Mouse (Mus musculus) naive thymus-derived CD4-positive, alpha-beta T cell, adult 5 months (primary cell): ENCODE data around the gene Zdhhc7. TPM values are rescaled to one million over a fixed set of nuclear protein-coding genes. Genes with fewer than 3 reads are reported as not detected.

Experiments
- polyA plus RNA-seq: library from polyadenylated mRNA; unstranded; fragments of 100-300 nt; shearing (Covaris generic); gene quantifications from one replicate; pipeline ENCODE4 v1.2.1, GENCODE M21; 2017

Zdhhc7 gene
- 51.1 TPM for polyA plus RNA-seq

DNA sequence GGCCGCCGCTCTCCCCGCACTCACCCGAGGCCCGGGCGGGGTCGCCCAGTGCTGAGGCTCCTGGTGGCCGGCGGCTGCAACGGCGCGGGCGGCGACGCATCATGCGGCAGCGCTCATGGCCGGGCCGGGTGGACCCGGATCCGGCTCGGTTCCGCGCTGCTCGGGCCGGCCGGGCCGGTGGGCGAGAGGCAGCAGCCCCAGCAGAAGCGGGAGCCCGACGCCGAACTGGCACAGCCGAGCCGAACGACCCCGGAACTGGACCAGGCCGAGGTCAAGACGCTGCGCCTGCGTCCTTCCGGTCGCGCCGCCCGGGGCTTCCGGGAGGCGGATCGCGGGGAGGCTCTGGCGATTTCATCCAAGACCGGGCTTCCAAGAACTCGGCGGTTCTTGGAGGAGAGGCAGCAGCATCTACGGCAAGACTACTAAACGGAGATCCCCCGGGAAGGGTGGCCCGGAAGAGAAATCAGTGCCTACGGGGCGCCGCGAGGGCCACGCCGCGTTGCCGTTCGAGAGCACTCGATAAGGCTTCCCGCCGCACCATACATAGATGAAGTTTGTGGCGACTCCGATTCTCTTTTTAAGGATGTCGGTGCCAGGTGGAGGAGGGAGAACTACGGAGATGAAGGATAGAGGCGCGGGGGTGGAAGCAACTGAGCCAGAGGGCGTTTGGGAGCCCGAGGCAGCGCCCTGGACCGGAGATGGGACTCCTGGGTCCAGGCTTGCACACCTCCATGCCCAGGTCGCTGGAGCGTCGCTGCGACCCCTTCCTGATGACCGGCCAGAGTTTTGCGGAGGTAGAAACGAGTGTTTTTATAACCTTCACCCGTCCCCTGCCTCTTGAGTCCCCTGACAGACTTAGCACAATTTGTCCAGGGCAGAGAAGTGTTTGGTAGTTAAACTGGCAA, at the start of gene Zdhhc7:
Gene Zdhhc7 (minus strand): TSS at position 415 of the 905 bp plus-strand sequence.

DNA sequence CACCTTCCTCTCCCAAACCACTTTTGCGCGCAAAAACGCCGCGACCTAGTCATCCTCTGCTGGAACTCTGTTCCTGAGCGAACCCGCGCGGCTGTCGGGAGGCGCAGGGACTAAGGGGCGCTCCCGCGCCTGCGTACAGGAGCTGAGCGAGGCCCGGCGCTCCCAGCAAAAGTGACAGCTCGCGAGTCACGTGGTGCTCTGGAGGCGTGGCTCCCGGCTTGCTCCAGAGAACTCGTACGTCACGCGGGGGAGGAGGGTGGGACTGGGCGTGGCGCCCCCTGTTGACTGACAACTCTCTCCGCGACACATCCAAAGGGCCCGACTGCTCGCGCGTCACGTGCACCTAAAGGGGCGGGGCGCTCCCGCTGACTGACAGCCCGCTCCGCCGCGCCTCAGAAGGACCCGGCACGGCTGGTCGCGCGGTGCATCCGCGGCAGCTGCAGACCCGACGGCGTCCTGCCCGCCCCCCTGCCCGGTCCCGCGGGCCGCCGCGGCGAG, 12.5 kb upstream of the Zdhhc7 start, which contains the start of gene 6430548M08Rik:
Gene 6430548M08Rik (plus strand): TSS at position 395 of the 498 bp plus-strand sequence.

Other genes starting within 250 kb of the Zdhhc7 start
- gene Klhl36, start 239.2 kb downstream of the Zdhhc7 start, polyA plus RNA-seq: 12.9 TPM
- gene Usp10, start 191.1 kb downstream of the Zdhhc7 start, polyA plus RNA-seq: 182 TPM
- 9.0 TPM for gene Gm20388, start 190.6 kb downstream of the Zdhhc7 start, polyA plus RNA-seq
- not detected for gene Crispld2, start 109.0 kb downstream of the Zdhhc7 start, polyA plus RNA-seq
- gene 6430548M08Rik, start 12.7 kb upstream of the Zdhhc7 start, polyA plus RNA-seq: 0.71 TPM
- not detected for gene Fam92b, start 76.0 kb upstream of the Zdhhc7 start, polyA plus RNA-seq
- gene Gse1, start 127.0 kb upstream of the Zdhhc7 start, polyA plus RNA-seq: 24.5 TPM